Mouse (Mus musculus) T-helper 2 cell (primary cell): Measurements from ENCODE around the gene Abi1.
"Not testable (repeated sequence)": the region's sequence is repeated elsewhere in the genome, so short reads cannot be mapped to it uniquely, and the experiment has no call there.

Experiments
- in situ Hi-C: fragments of 300-600 bp; cut with MboI, MseI; formaldehyde crosslinking; loops from one replicate; pipeline ENCODE4 v1.15.1; 2025; ENCODE audit warnings: high pct_unique_total_duplicates

Abi1 gene

GRCm38 (mm10) chr2:23034692-23035435 lies 5.2 kb downstream of the Abi1 start:
- in situ Hi-C loops, result no loop called here

GRCm38 (mm10) chr2:23030631-23031030 lies 9.4 kb downstream of the Abi1 start:
- in situ Hi-C loops, result no loop called here

GRCm38 (mm10) chr2:23028826-23029225 lies 11.2 kb downstream of the Abi1 start:
- in situ Hi-C loops, result no loop called here

DNA sequence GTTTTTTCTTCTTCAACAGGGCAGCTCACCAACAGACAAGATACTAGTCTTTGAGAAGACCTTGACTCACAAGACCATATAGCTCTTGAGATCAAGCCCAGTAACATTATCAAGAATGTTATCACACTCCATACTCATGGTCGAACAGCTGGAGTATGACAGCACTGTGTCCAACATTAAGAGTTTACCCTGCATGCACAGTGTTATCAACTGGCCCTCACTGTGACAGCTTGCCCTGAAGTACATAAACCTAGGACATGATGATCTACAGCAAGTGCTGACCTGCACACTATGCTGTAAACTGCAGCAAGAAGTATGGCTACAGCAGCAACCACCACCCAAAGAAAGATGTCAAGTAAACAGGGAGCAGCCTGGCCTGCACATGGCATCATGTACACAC lies 13.7 kb downstream of the Abi1 start:
- in situ Hi-C loops, result no loop called here

DNA sequence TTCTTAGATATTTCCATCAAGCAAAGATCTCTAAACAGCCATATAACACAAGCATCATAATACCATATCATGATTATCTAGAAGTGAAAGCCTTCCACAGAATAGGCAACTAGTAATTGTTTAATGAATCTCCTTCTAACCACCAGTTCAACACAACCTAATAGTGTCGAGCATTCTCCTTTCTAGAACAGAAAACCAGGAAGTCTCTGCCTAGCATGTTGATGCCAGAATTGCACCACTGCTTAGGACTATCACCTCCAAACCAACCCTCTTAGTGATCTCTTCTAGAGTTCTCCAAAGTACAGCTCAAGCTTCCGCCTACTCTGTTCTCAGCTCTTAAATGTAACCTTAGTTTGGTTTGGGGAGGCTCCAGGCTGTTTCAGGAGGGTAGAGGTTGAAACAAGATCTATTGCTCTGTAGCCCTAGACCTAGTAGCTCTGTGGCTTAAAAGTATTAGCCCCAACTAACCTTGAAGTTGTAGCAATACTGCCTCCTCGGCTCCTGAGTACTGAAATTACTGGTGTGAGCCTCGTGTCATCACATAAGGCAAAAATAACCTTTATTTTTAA lies 16.2 kb downstream of the Abi1 start:
- in situ Hi-C loops, result no loop called here

GRCm38 (mm10) chr2:23023023-23023422 lies 17.0 kb downstream of the Abi1 start:
- in situ Hi-C loops, result no loop called here

GRCm38 (mm10) chr2:23021721-23022120 lies 18.3 kb downstream of the Abi1 start:
- in situ Hi-C loops, result no loop called here

- in situ Hi-C loops, result no loop called here
These were observed 18.7 kb downstream of the Abi1 start for GRCm38 (mm10) chr2:23021320-23021719.

- in situ Hi-C loops, result no loop called here
These were observed 20.9 kb downstream of the Abi1 start for GRCm38 (mm10) chr2:23019170-23019569.

- in situ Hi-C loops, result no loop called here
These were observed 23.9 kb downstream of the Abi1 start for GRCm38 (mm10) chr2:23016121-23016520.

GRCm38 (mm10) chr2:23015335-23015734 lies 24.7 kb downstream of the Abi1 start:
- in situ Hi-C loops, result no loop called here

GRCm38 (mm10) chr2:23014935-23015334 lies 25.1 kb downstream of the Abi1 start:
- in situ Hi-C loops, result not testable (repeated sequence)

GRCm38 (mm10) chr2:23008256-23008655 lies 31.8 kb downstream of the Abi1 start:
- in situ Hi-C loops, result no loop called here

- in situ Hi-C loops, result no loop called here
These were observed 32.5 kb downstream of the Abi1 start for GRCm38 (mm10) chr2:23007577-23007976.

GRCm38 (mm10) chr2:23007149-23007548 lies 32.9 kb downstream of the Abi1 start:
- in situ Hi-C loops, result no loop called here

- in situ Hi-C loops, result no loop called here
These were observed 33.8 kb downstream of the Abi1 start for GRCm38 (mm10) chr2:23006219-23006618.

- in situ Hi-C loops, result no loop called here
These were observed 37.4 kb downstream of the Abi1 start for GRCm38 (mm10) chr2:23002637-23003036.

GRCm38 (mm10) chr2:22999620-23000019 lies 40.4 kb downstream of the Abi1 start:
- in situ Hi-C loops, result no loop called here

DNA sequence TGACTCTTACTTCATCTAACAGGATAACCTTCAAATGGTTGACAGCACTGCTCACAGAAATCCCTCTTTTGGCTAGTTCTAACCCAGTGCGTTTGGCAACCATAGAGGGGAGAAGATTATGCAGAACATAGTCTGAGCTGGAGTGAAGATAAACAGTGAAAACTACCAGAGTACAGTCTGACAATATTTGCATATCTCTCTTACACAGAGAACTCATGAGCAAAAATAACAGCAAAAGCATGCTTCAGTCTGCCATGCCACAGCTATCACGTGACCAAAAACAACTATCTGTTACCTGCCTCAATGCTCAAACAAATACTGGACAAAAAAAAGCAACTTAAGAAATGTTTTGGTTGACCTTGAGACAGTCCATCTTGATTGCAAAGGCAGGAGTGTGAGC lies 41.2 kb downstream of the Abi1 start:
- in situ Hi-C loops, result no loop called here

GRCm38 (mm10) chr2:22998015-22998414 lies 42.0 kb downstream of the Abi1 start:
- in situ Hi-C loops, result no loop called here

DNA sequence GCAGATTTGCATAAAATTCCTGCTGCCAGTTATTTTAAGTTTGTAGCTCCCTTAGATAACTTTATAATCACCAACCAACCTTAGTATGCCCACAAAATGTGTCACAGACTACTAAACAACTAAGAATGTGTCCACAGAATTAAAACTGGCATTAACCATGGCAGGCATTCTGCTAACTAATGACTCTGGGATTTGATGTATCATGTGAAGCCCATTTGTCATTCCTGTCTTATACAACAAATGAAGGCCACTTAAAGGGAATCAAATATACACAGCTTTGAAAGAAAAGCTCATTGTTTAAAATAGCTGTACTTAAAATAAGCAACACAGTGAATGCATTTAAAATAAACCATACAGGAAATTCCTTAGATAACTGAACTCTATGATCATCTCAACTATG lies 44.0 kb downstream of the Abi1 start:
- in situ Hi-C loops, result no loop called here

GRCm38 (mm10) chr2:22985973-22986657 lies 53.9 kb downstream of the Abi1 start:
- in situ Hi-C loops, result no loop called here

GRCm38 (mm10) chr2:22977387-22977973 lies 62.6 kb downstream of the Abi1 start:
- in situ Hi-C loops, result no loop called here
